Mouse (Mus musculus): ENCODE results near the gene Nop9.

GRCm38 (mm10) chr14:55716884-55717283 lies 28.6 kb upstream of the Nop9 start:
- TF ChIP-seq HCFC1 (IDR thresholded peaks at IDR 0.05; ENCODE audit: low read depth, low read length) = no peak
- no peak for TF ChIP-seq CTCF (conservative IDR thresholded peaks at IDR 0.05 in 1 of 2, IDR thresholded peaks at IDR 0.05 in 1 of 2; ENCODE audit: low read depth in 2 of 2, low read length in 2 of 2)
- no peak for TF ChIP-seq POLR2A (IDR thresholded peaks at IDR 0.05; ENCODE audit: low read depth, low read length)
- TF ChIP-seq ZC3H11A (IDR thresholded peaks at IDR 0.05; ENCODE audit: low read depth, low read length) = no peak
- TF ChIP-seq ZNF384 (IDR thresholded peaks at IDR 0.05; ENCODE audit: low read depth, low read length) = no peak
- no peak for TF ChIP-seq TCF12 (IDR thresholded peaks at IDR 0.05; ENCODE audit: low read depth, low read length)
- no peak for TF ChIP-seq POLR2AphosphoS2 (IDR thresholded peaks at IDR 0.05; ENCODE audit: low read depth, low read length)
